Mouse (Mus musculus) kidney, adult 9 months (tissue): ENCODE data around the gene Fbxl20.

ENCODE experiments used
- DNase-seq: peaks from one replicate; pipeline ENCODE4 v3.0.0; 2022

Fbxl20 gene

GRCm38 (mm10) chr11:98086574-98086973 is 63.6 kb downstream of the Fbxl20 start:
- DNase-seq, result no peak

- no peak for DNase-seq
These were observed 64.1 kb downstream of the Fbxl20 start for GRCm38 (mm10) chr11:98086141-98086540.

- no peak for DNase-seq
These were observed 67.5 kb downstream of the Fbxl20 start for GRCm38 (mm10) chr11:98082745-98083144.

- DNase-seq, result no peak
These were observed 69.8 kb downstream of the Fbxl20 start for GRCm38 (mm10) chr11:98080450-98080849.

GRCm38 (mm10) chr11:98077086-98077485 is 73.1 kb downstream of the Fbxl20 start:
- peak; percentile 42 for DNase-seq

GRCm38 (mm10) chr11:98075195-98075808 is 74.9 kb downstream of the Fbxl20 start:
- peak; percentile 90 for DNase-seq

GRCm38 (mm10) chr11:98073442-98073841 is 76.8 kb downstream of the Fbxl20 start:
- no peak for DNase-seq

- DNase-seq, result no peak
These were observed 82.9 kb downstream of the Fbxl20 start for GRCm38 (mm10) chr11:98067255-98067654.

GRCm38 (mm10) chr11:98066201-98066600 is 84.0 kb downstream of the Fbxl20 start:
- no peak for DNase-seq

- DNase-seq, result no peak
These were observed 88.2 kb downstream of the Fbxl20 start for GRCm38 (mm10) chr11:98061904-98062562.

- DNase-seq, result no peak
These were observed 88.8 kb downstream of the Fbxl20 start for GRCm38 (mm10) chr11:98061441-98061840.

- DNase-seq, result no peak
These were observed 90.0 kb downstream of the Fbxl20 start for GRCm38 (mm10) chr11:98060104-98060692.

GRCm38 (mm10) chr11:98059662-98060061 is 90.5 kb downstream of the Fbxl20 start:
- no peak for DNase-seq

GRCm38 (mm10) chr11:98057998-98058397 is 92.2 kb downstream of the Fbxl20 start:
- DNase-seq, result peak; percentile 30

- no peak for DNase-seq
These were observed 92.7 kb downstream of the Fbxl20 start for GRCm38 (mm10) chr11:98057466-98057865.

- peak; percentile 54 for DNase-seq
These were observed 97.0 kb downstream of the Fbxl20 start, which contains the start of gene Stac2 for GRCm38 (mm10) chr11:98052989-98053834. TSS of gene Stac2 (minus strand) at chr11:98053462.

- DNase-seq, result no peak
These were observed 97.8 kb downstream of the Fbxl20 start for GRCm38 (mm10) chr11:98052129-98052988.

- no peak for DNase-seq
These were observed 98.5 kb downstream of the Fbxl20 start for GRCm38 (mm10) chr11:98051611-98052128.

- no peak for DNase-seq
These were observed 99.3 kb downstream of the Fbxl20 start for GRCm38 (mm10) chr11:98050940-98051339.

GRCm38 (mm10) chr11:98050520-98050815 is 99.7 kb downstream of the Fbxl20 start:
- DNase-seq, result no peak

- DNase-seq, result no peak
These were observed 100.3 kb downstream of the Fbxl20 start for GRCm38 (mm10) chr11:98049672-98050519.
